Mouse (Mus musculus) macrophage (primary cell): ENCODE results near the gene Parl. TPM values are rescaled to one million over a fixed set of nuclear protein-coding genes. Genes with fewer than 3 reads are reported as not detected.

Experiments used
- H3K27ac ChIP-seq: fragments of 350-480 bp; formaldehyde crosslinking; 2 replicates; pipeline ENCODE4 v1.9.0; 2021
- H3K36me3 ChIP-seq: fragments of 350-480 bp; formaldehyde crosslinking; 2 replicates; pipeline ENCODE4 v1.9.0; 2021; ENCODE audit errors: inconsistent target
- H3K4me3 ChIP-seq: fragments of 350-480 bp; formaldehyde crosslinking; 2 replicates; pipeline ENCODE4 v1.9.0; 2021; ENCODE audit errors: inconsistent target
- H3K79me2 ChIP-seq: fragments of 350-480 bp; formaldehyde crosslinking; 2 replicates; pipeline ENCODE4 v1.9.0; 2021; ENCODE audit errors: inconsistent target
- WGBS: methylation state at CpG from one replicate; pipeline ENCODE4 v1.1.7; 2026; ENCODE audit warnings: inconsistent platforms; ENCODE audit not compliant: missing documents; 5-methylcytosine and 5-hydroxymethylcytosine counted together
- polyA plus RNA-seq: library from polyadenylated mRNA; stranded (reverse); fragments of 250-400 nt; gene quantifications from 3 replicates; pipeline ENCODE4 v1.2.4, GENCODE M21; 2018; ENCODE audit warnings: inconsistent platforms

The Parl gene
- polyA plus RNA-seq, 1 experiment from 2014 or later: 69.6 TPM

DNA sequence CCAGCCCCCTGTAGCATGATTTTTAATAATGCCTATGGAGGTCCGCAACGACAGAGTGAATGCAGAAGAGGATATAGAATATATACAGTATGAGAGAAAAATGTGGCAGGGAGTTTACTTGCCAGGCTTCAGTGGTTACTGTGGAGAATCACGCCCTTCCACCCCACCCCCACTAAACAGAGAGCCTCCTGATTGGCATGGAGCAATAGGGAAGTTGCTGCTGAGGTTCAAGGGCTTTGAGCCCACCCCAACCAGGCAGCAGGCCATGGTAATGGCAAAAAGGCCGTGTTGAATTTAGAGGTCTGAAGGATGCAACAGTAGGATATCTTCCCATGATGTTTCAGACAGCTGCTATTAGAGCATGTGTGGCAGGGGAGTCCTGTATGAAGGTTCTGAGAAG is 30.8 kb downstream of the Parl start:
- WGBS: 41% methylated on average over 4 of the region's 4 CpGs
- H3K27ac ChIP-seq: no peak overlapping the region
- no peaks in the 10 kb centered on the region for H3K79me2 ChIP-seq
- no peak overlapping the region for H3K4me3 ChIP-seq
- H3K36me3 ChIP-seq: no peaks in the 10 kb centered on the region

GRCm38 (mm10) chr16:20265089-20265488 is 37.1 kb downstream of the Parl start:
- Histone ChIP-seq H3K4me3 (no peak overlapping the region), H3K79me2 (no peaks in the 10 kb centered on the region), H3K27ac (no peak overlapping the region), H3K36me3 (no peaks in the 10 kb centered on the region)
- 19% methylated on average over 7 of the region's 7 CpGs for WGBS

- H3K27ac ChIP-seq: no peak overlapping the region
- H3K79me2 ChIP-seq: no peaks in the 10 kb centered on the region
- WGBS: 87% methylated on average over 5 of the region's 5 CpGs
- H3K36me3 ChIP-seq: no peaks in the 10 kb centered on the region
- no peak overlapping the region for H3K4me3 ChIP-seq
These were observed 44.3 kb downstream of the Parl start for GRCm38 (mm10) chr16:20257926-20258325.

GRCm38 (mm10) chr16:20248442-20249174 is 53.6 kb downstream of the Parl start:
- Histone ChIP-seq H3K27ac (no peak overlapping the region), H3K36me3 (no peaks in the 10 kb centered on the region), H3K4me3 (no peak overlapping the region), H3K79me2 (no peaks in the 10 kb centered on the region)
- WGBS: 91% methylated on average over 9 of the region's 9 CpGs

DNA sequence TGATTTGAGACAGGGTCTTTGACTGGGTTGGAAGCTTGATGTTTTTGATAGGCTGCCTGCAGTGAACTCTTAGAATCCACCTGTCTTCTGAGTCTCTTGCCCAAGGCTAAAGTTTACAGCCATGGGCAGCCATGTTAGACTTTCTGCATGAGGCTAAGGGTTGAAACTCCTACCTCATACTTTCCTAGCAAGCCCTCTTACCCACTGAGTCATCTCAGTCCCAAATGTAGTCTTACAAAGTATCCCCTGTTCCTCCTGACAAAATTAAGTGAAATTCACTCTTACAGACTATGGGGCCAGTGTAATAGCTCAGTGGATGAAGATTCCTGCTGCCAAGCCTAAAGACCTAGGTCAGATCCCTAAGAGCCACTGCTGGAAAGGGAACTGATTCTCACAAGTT is 55.1 kb downstream of the Parl start:
- no peaks in the 10 kb centered on the region for H3K79me2 ChIP-seq
- no peak overlapping the region for H3K4me3 ChIP-seq
- no peaks in the 10 kb centered on the region for H3K36me3 ChIP-seq
- no peak overlapping the region for H3K27ac ChIP-seq

GRCm38 (mm10) chr16:20240468-20241414 is 61.4 kb downstream of the Parl start, which contains the start of gene Map6d1:
TSS of gene Map6d1 (minus strand) at chr16:20241358.
- Histone ChIP-seq H3K79me2 (no peaks in the 10 kb centered on the region), H3K36me3 (no peaks in the 10 kb centered on the region), H3K4me3 (no peak within 1 kb of the TSS; the same call in 1 of the 2 replicates), H3K27ac (no peak within 1 kb of the TSS)
- WGBS: 3% methylated on average over 85 of the region's 90 CpGs

DNA sequence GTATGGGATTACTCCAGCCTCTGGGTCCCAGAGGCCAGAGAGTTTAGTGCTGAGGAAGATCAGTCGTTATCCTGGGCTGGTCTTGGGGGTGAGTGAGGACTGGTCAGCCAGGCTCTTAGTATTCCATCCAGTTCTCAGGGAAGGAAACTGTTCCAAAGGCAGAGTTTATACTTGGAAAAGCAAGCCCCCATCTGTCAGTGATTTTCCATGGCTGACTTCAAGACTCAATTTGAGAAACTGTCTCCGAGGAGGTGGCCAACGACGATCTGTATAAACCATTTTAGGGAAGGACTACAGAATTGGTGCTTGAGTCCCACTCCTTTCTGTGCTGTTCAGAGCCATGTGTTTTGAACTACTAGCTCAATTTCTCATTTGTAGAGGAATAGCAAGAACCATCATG is 63.5 kb downstream of the Parl start:
- no peak overlapping the region for H3K4me3 ChIP-seq
- no peaks in the 10 kb centered on the region for H3K79me2 ChIP-seq
- H3K27ac ChIP-seq: no peak overlapping the region
- no peaks in the 10 kb centered on the region for H3K36me3 ChIP-seq
- WGBS: 98% methylated on average over 4 of the region's 4 CpGs

GRCm38 (mm10) chr16:20237426-20237825 is 64.8 kb downstream of the Parl start:
- no peaks in the 10 kb centered on the region for H3K36me3 ChIP-seq
- WGBS: 83% methylated on average over 4 of the region's 4 CpGs
- no peaks in the 10 kb centered on the region for H3K79me2 ChIP-seq
- no peak overlapping the region for H3K27ac ChIP-seq
- no peak overlapping the region for H3K4me3 ChIP-seq

- no peak overlapping the region for H3K4me3 ChIP-seq
- H3K27ac ChIP-seq: no peak overlapping the region
- H3K79me2 ChIP-seq: no peaks in the 10 kb centered on the region
- WGBS: 74% methylated on average over 4 of the region's 4 CpGs
- H3K36me3 ChIP-seq: peaks cover 14% of the 10 kb centered on the region; the same call in 1 of the 2 replicates
These were observed 67.8 kb downstream of the Parl start for GRCm38 (mm10) chr16:20234406-20234805.

Other genes with a start within 250 kb of the Parl start
- 6.0 to 35.0 TPM (median 15.3 TPM) in 3 replicates for gene Klhl24, start 204.8 kb downstream of the Parl start, polyA plus RNA-seq
- gene Yeats2, start 161.3 kb downstream of the Parl start, polyA plus RNA-seq: 8.0 to 8.7 TPM (median 8.4 TPM) in 3 replicates
- gene Map6d1, start 61.0 kb downstream of the Parl start, polyA plus RNA-seq: 0.11 TPM in 1 of 3 replicates, not detected in the others
- gene Cyp2ab1, start 23.0 kb upstream of the Parl start, polyA plus RNA-seq: 0.04 TPM in 1 of 3 replicates, not detected in the others
- 40.1 to 90.8 TPM (median 40.2 TPM) in 3 replicates for gene Abcc5, start 124.0 kb upstream of the Parl start, polyA plus RNA-seq
- 25.2 to 45.4 TPM (median 30.4 TPM) in 3 replicates for gene Eif2b5, start 196.4 kb upstream of the Parl start, polyA plus RNA-seq
- 10.4 to 15.3 TPM (median 12.1 TPM) in 3 replicates for gene Dvl3, start 214.6 kb upstream of the Parl start, polyA plus RNA-seq
- gene Ap2m1, start 233.1 kb upstream of the Parl start, polyA plus RNA-seq: 675 to 1,015 TPM (median 722 TPM) in 3 replicates
- gene Abcf3, start 246.2 kb upstream of the Parl start, polyA plus RNA-seq: 27.6 to 31.0 TPM (median 28.9 TPM) in 3 replicates